Mouse (Mus musculus) cerebellum, adult 9-11 months (tissue): ENCODE measurements around the gene Ccdc154.
"Not testable (repeated sequence)": the region's sequence is repeated elsewhere in the genome, so short reads cannot be mapped to it uniquely, and the experiment has no call there.

ENCODE experiments used
- DNase-seq: peaks from one replicate; pipeline ENCODE4 v3.0.0; 2022

The Ccdc154 gene

DNA sequence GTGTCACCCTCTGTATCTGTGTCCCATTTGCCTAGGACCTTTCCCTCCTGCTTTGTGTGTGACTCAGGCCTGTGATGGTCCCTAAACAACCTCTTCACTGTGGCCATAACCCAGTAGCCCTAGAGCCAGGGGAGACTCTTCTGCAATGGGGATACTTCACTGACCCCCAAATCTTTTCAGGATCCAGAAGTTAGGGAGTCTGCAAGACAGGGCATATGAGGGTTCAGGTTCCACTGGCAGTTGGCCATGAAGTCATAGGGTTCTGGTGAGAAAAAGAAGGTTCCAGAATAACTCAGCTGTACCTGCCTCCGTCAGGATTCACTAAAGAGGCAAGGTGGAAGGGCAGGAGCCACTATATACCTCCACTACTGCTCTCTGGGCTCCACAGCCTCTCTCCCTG is at the start of gene Ccdc154:
TSS of gene Ccdc154 (plus strand) at position 301 of the 400 bp plus-strand sequence.
- no peak for DNase-seq

DNA sequence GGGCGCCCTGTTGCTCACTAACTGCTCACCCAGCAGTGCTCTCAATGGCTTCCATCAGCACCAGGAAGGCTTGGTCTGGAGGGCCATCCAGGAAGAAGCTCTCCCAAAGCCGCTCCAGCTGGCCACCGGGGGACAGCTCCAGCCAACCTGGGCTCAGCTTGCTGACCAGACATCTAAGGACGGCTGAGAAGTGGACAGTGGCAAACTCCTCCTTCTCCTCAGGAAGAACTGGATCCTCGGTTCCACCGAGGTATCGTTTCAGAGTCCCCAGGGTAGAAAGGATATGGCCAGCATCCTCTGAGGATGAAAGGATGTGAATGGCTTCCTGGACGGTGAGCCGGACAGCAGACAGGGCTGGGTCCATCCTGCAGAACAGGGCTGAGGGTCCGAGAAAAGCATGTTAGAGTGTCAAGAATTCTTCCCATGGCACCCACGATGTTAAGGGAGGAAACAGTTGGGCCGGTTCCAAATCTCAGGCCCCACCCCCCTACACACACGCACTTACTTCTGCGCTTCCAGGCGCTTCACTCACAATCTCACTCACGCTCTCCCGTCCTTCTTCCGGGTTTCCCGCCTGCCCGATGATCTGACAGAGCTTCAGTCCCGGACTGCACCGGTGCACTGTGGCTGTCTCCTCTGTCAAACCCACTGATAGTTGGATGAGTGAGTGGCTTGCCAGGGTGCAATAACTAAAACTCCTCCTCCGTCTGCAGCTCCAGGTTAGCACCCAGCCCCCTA is 47.2 kb upstream of the Ccdc154 start:
- no peak for DNase-seq

DNA sequence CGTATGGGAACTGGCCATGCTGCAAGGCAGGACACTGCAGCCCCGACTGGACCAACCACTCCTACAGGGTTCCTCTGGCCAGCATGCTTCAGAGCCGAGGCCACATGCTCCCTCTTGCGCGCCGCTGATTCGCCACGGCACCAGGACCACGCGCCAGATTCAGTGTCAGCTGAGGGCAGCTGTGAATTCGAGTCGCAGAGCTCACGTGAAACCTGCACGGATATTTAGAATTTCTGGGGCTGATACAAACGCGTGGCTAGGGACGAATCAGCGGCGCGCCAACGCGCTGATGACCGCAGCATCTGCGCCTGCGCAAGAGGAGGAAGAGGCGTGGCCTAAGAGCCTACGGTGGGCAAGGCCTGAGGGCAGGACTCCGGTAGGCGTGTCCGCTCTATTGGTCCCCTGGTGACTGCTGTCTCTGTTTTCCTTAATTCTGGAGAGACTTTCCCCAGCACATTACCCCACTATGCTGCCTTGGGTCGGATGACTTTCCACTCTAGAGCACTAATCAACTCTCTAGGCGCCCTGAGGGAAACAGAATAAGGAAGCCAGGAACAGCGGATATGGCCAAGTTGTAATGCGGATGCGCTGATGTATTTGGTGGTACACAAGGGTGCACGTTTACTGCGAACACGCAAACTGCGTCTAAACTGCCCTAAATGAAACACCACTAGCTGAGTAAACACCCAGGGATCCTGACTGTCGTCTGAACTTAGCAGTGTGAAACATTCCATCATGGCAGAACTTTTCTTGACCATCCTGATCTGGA is 46.4 kb upstream of the Ccdc154 start, which contains the start of gene Telo2:
TSS of gene Telo2 (minus strand) at position 304 of the 769 bp plus-strand sequence.
- DNase-seq: peak; percentile 93

GRCm38 (mm10) chr17:25117263-25117662 is 45.0 kb upstream of the Ccdc154 start:
- DNase-seq: no peak

- DNase-seq: no peak
Measured at GRCm38 (mm10) chr17:25120406-25120805, 41.9 kb upstream of the Ccdc154 start, which contains the start of gene Ptx4. TSS of gene Ptx4 (plus strand) at chr17:25120760.

GRCm38 (mm10) chr17:25123979-25124378 is 38.3 kb upstream of the Ccdc154 start:
- no peak for DNase-seq

DNA sequence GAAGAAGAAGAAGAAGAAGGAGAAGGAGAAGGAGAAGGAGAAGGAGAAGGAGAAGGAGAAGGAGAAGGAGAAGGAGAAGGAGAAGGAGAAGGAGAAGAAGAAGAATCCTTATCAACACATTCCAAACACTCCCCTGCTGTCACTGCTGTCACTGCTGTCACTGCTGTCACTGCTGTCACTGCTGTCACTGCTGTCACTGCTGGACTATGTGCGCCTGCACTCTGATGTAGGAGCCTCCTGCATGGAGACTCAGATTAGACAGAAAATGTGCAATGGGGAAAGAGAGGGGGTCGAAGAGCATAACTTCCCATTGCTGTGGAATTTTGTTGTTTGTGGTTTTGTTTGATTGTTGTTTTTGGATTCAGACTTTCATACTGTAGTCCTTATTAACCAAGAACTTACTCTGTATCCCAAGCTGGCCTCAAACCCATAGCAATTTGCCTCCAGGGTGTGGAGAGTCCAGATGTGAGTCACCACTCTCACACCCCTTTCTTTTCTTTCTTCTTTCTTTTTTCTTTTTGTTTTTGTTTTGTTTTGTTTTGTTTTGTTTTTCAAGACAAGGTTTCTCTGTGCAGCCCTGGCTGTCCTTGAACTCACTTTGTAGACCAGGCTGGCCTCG is 36.7 kb upstream of the Ccdc154 start:
- DNase-seq: not testable (repeated sequence)

GRCm38 (mm10) chr17:25127079-25127478 is 35.2 kb upstream of the Ccdc154 start:
- DNase-seq: no peak

DNA sequence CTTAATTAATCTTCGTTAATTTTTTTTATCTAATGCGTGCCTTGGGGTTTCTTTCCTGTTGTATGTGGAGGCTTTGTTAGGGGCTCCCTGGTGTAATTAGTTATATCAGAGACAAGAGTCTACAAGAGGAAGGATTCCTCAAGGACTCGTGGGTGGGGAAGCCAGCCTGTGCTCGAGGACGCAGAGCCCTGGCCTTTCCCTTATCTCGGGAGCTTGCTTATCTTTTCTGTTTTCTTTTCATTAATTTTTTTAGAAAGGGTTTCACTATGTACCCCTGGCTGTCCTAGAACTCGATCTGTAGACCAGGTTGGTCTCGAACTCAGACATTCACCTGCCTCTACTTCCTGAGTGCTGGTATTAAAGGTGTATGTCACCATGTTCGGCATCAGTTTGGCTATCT is 34.6 kb upstream of the Ccdc154 start:
- DNase-seq: no peak

- DNase-seq: no peak
Measured at GRCm38 (mm10) chr17:25130060-25130459, 32.2 kb upstream of the Ccdc154 start.

- DNase-seq: peak; percentile 93
Measured at GRCm38 (mm10) chr17:25133275-25133698, 29.0 kb upstream of the Ccdc154 start, which contains the start of gene Clcn7. TSS of gene Clcn7 (plus strand) at chr17:25133391.

- no peak for DNase-seq
Measured at GRCm38 (mm10) chr17:25135622-25136021, 26.6 kb upstream of the Ccdc154 start.

DNA sequence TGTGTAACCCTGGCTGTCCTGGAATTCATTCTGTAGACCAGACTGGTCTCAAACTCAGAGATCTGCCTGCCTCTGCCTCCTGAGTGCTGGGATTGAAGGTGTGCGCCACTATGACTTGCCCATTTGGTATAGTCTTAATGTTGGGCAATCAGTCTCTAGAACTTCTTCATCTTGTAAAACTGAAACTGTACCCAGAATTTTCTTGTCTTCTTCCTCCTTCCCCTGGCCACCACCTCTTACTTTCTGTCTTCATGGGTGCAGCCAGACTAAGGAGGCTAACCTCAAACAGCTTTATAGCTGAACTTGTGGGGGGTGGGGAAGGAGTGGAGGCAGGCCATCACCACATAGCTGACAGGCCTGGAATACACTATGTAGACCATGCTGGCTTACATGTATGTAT is 23.5 kb upstream of the Ccdc154 start:
- DNase-seq: no peak

- no peak for DNase-seq
Measured at GRCm38 (mm10) chr17:25139960-25140359, 22.3 kb upstream of the Ccdc154 start.

- DNase-seq: no peak
Measured at GRCm38 (mm10) chr17:25163387-25163786, 1.1 kb downstream of the Ccdc154 start.

- no peak for DNase-seq
Measured at GRCm38 (mm10) chr17:25164770-25165169, 2.5 kb downstream of the Ccdc154 start.

- DNase-seq: no peak
Measured at GRCm38 (mm10) chr17:25165970-25166671, 3.9 kb downstream of the Ccdc154 start.

GRCm38 (mm10) chr17:25169706-25170105 is 7.4 kb downstream of the Ccdc154 start:
- DNase-seq: no peak

- DNase-seq: no peak
Measured at GRCm38 (mm10) chr17:25172558-25172957, 10.3 kb downstream of the Ccdc154 start.

- no peak for DNase-seq
Measured at GRCm38 (mm10) chr17:25175411-25175810, 13.2 kb downstream of the Ccdc154 start, which contains the start of gene Gm38655. TSS of gene Gm38655 (minus strand) at chr17:25175471.

- DNase-seq: peak; percentile 37
Measured at GRCm38 (mm10) chr17:25183232-25183631, 21.0 kb downstream of the Ccdc154 start.

DNA sequence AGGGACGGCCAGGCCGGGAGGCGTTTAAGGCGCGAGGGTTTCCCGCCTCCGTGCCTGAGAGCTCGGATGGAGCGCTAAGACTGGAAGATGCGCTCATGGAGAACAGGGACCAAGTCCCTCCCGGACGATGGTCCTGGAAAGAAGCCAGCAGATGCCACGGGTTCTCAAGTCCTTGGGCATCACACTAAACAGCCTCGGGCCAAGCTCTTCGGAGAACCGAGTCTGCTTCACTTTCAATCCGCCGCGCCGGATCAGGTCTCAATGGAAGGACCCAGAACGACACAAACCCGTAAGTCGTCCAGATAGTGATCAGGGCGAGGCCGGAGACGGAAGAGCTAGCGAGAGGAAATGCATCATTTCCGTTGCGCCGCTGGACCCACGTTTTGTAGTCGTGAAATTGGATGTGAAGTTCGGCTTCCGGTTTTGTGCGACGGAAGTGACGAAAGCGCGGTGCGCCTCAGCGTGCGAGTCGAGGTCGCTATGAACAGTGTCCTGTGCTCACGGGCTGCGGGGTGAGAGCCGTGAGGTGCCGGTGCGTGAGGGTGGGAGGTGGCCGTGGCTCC is 21.9 kb downstream of the Ccdc154 start, which contains the start of gene BC003965:
TSS of gene BC003965 (plus strand) at position 426 of the 563 bp plus-strand sequence.
- DNase-seq: peak; percentile 97
